Mouse (Mus musculus) heart, postnatal 36 days (tissue): ENCODE results near the gene Cntn5. TPM values are rescaled to one million over a fixed set of nuclear protein-coding genes. Genes with fewer than 3 reads are reported as not detected.

Source experiments
- DNase-seq, 2 experiments: peaks; one replicate each; pipeline ENCODE4 v3.0.0; 2021 to 2022
- intact Hi-C: fragments of 180-260 bp; cut with DNase I; formaldehyde crosslinking; loops from one replicate; pipeline ENCODE4 v1.15.1; 2025
- total RNA-seq, 2 experiments: library from RNA; stranded (reverse); gene quantifications; 2 replicates each; pipeline ENCODE4 v1.2.3; 2021

The Cntn5 gene
- total RNA-seq, 2 experiments from 2014 or later, result 0.14 to 0.19 TPM

- DNase-seq, result no peak
- intact Hi-C loops, result no loop called here
Measured at GRCm38 (mm10) chr9:10265616-10266015, 639.0 kb downstream of the Cntn5 start.

DNA sequence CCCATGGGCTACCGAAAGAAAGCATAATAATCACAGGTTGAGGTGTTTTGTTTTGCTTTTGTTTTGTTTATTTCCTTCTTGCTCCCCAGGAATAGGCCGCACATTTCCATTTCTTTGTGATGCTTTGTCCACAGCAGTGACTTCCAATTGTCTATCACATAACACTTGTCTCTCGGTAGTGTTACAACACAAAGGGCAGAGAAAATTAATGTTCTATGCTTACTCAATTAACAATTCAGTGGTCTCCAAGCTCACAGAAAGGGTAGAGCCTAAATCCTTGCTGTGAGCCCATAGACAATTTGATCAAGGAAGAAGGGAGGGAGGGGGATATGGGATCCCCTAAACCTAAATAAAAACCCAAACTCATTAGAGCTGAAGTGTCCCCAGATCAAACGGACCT is 671.2 kb downstream of the Cntn5 start:
- no peak for DNase-seq
- intact Hi-C loops, result no loop called here

DNA sequence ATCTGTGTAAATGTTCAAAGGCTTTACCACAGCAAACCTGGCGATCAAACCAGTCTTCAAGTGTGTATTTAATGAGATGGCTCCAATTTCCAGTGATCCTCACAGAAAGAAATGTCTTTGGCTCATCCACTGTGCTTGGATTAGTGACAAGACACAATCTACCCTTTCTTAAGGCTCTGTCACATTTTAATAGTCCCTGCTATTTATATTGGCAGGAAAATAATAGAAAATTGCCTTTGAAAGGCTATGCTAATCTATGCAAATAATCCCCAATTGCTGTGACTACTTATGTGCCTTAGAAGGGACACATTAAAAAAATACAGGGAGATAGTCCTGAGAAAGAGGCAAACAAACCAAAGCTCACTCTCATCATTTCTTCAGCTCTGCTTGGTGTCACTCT is 672.5 kb downstream of the Cntn5 start:
- DNase-seq, result no peak
- intact Hi-C loops, result no loop called here

DNA sequence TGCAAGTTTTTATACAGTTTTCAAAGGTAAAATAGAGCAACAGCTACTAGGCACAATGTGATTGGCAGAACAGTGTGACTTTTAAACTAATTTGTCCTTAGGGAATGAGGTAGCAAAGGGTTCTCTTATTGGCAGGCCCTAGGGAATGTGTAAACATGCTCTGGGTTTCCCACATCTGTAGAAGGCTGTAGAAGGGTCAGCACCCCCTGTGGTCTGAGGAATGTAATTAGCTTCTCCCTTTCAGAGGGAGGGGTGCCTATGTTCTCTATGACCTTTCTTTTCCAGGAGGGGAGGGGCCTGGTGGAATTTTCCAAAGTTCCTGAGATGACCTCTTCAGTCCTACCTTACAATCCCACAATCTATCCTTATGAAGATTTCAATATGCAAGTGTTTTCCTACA is 673.6 kb downstream of the Cntn5 start:
- intact Hi-C loops, result no loop called here
- no peak for DNase-seq

DNA sequence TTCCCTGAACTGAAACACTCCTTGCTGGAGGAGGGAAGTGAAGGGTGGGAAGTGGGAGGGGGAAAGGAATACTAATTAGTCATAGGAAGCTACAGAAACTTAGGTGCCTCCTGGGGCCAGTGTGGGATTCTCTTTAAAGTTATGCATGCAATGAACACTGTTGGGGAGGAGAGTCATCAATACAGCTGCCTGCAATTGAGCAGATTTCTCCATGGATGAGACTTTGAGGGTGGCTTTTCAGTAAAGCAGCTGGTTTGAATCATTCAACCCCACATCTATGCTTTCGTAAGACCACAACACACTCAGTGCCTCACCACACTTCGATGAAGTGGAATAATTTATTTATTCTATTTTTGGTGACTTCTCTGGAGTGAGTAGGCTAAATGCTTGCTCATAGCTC is 674.9 kb downstream of the Cntn5 start:
- intact Hi-C loops, result no loop called here
- no peak for DNase-seq

DNA sequence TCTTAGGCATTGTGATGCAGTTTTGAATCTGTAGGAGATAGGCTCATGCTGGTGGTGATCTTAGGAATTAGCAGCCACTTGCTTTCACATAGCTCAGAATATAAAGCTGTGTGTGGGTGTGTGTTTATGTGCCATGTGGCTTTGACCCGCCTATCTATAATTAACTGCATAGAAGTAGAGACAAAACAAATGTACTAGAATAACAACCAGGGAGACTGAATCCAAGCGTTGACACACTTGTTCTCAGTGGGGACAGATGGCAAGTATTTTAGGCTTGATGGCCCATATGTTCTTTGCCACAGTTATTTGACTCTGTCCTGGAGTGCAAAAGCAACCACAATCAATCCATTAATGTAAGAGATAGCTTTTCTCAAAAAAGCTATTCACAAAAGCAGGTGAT is 678.6 kb downstream of the Cntn5 start:
- intact Hi-C loops, result no loop called here
- DNase-seq, result no peak

GRCm38 (mm10) chr9:10186063-10186462 is 718.5 kb downstream of the Cntn5 start:
- intact Hi-C loops, result no loop called here
- no peak for DNase-seq

DNA sequence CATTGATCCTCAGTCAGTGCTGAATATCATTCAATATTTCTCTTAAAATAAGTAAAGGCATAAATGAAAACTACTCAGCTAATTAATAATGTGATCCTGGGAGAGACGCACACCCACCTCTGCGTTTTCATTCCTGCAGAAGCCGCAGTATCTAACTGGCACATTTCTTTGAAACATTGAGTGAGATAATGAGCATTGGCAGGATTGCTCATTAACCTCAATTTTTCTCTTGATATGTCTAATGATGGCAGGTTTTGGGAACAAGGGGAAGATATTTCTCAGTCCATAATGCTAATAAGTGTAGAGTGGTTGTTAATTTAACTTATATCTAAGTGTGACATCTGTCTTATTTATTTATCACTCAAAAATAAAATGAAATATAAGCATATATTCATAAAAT is 734.0 kb downstream of the Cntn5 start:
- no peak for DNase-seq
- intact Hi-C loops, result no loop called here

- intact Hi-C loops, result no loop called here
Measured at GRCm38 (mm10) chr9:10121350-10122057, 783.1 kb downstream of the Cntn5 start.

GRCm38 (mm10) chr9:10116581-10116980 is 788.0 kb downstream of the Cntn5 start:
- intact Hi-C loops, result no loop called here
- DNase-seq, result no peak

More at GRCm38 (mm10) chr9:10121350-10122057, 783.1 kb downstream of the Cntn5 start:
- DNase-seq, result no peak

GRCm38 (mm10) chr9:10109156-10109555 is 795.4 kb downstream of the Cntn5 start:
- intact Hi-C loops, result no loop called here
- no peak for DNase-seq

DNA sequence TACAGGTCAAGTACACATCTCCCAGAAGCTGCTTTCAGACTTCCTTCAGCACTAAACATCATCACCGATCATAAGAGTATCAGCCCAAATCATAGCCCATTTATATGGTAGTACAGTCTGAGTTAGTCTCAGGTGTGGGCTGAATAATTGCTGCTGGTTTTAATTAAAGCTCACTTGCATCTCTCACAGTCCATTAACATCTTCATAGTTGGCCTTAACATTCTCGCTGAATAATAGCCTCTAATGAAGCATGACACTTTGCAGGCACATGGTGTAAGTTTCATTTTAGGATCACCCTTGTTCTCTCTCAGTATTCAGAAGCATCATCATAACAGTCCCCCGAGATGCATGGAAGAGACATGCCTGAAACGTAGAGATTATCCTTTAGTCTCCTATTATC is 796.7 kb downstream of the Cntn5 start:
- DNase-seq, result no peak
- intact Hi-C loops, result no loop called here

DNA sequence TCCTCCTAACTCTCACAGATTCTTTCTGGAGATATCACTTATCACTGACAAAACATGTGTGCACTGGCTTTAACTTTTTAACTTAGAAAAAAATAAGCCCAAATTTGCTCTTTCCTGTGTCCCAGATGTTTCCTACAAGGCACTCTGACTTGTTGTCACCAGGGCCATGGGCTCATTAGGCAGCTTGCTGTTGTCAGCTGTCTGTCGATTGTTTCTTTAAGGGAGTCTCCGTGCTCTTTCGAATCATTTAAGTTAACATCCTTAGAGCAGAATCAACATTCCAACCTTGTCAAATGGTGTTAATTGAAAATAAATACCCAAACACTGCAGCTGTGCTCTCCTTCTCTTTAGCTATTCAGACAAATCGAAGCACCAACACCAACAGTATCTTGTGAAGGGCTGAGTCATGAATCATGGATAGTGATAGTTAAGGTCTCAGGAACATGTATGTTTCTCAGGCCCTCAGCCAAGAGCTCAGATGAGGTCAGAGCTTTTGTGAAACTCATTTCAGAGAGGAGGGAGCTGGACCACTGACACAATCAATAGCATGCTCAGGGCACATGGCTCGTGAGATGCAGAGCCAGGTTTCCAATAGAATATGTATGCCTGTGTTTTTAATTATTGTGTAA is 802.6 kb downstream of the Cntn5 start:
- intact Hi-C loops, result no loop called here

GRCm38 (mm10) chr9:10076282-10076681 is 828.3 kb downstream of the Cntn5 start:
- intact Hi-C loops, result no loop called here
- no peak for DNase-seq

More for the DNA sequence above, 802.6 kb downstream of the Cntn5 start:
- no peak for DNase-seq

DNA sequence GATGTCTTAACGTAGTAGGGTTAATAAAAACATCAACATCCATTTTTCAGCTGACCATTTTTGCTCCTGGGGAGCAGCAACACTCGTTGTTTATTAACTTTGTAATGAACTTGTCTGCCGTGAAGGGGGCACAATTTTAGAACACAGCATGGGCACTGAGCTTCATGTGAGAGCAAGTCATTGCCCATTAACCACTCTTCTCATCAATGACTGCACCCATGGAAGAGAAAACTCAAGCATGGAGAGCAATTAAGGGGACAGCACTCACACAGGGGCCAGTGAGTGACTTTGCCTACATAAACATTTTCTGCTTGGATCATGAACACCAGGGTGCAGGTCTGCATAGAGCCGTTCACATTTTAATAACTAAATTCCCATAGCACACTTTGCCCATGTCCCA is 831.2 kb downstream of the Cntn5 start:
- no peak for DNase-seq
- intact Hi-C loops, result no loop called here

- no peak for DNase-seq
- intact Hi-C loops, result no loop called here
Measured at GRCm38 (mm10) chr9:10072860-10073259, 831.7 kb downstream of the Cntn5 start.

GRCm38 (mm10) chr9:10071271-10071670 is 833.3 kb downstream of the Cntn5 start:
- intact Hi-C loops, result no loop called here

GRCm38 (mm10) chr9:10044969-10045789 is 859.4 kb downstream of the Cntn5 start:
- intact Hi-C loops, result no loop called here

More at GRCm38 (mm10) chr9:10071271-10071670, 833.3 kb downstream of the Cntn5 start:
- no peak for DNase-seq

GRCm38 (mm10) chr9:10043001-10043400 is 861.6 kb downstream of the Cntn5 start:
- no peak for DNase-seq
- intact Hi-C loops, result no loop called here

More at GRCm38 (mm10) chr9:10044969-10045789, 859.4 kb downstream of the Cntn5 start:
- DNase-seq, result no peak

DNA sequence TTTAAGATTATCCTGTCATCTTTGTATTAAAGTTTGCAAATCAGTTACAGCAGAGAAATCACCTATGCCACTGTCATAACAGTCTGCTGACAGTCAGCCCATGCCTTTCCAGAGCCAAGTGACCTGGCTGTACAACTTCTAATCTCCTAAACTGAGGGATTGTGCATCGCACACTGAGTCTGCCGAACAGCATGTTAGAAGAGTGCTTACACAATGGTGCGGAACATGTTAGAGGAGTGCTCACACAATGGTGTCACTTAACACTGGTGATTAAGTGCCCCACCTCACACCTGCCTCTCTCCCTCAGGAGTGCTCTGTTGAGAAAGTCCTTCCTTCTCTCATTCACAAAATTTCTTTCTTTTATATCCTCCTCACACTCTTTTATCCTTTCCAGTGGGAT is 889.4 kb downstream of the Cntn5 start:
- intact Hi-C loops, result no loop called here
- no peak for DNase-seq

GRCm38 (mm10) chr9:9984028-9984427 is 920.5 kb downstream of the Cntn5 start:
- intact Hi-C loops, result no loop called here
- DNase-seq, result no peak
